Mouse (Mus musculus) urinary bladder, postnatal 10 days (tissue): Measurements from ENCODE around the gene Mesp2.

Experiments
- DNase-seq: peaks from one replicate; pipeline ENCODE4 v3.0.0; 2022; ENCODE audit warnings: low spot score

Gene Mesp2

GRCm38 (mm10) chr7:79808561-79808960 is 2.0 kb upstream of the Mesp2 start:
- DNase-seq, result no peak

- no peak for DNase-seq
Observed at GRCm38 (mm10) chr7:79813409-79813808, 2.9 kb downstream of the Mesp2 start.

- DNase-seq, result no peak
Observed at GRCm38 (mm10) chr7:79818321-79818720, 7.8 kb downstream of the Mesp2 start.

- DNase-seq, result no peak
Observed at GRCm38 (mm10) chr7:79819515-79819914, 9.0 kb downstream of the Mesp2 start.

GRCm38 (mm10) chr7:79819996-79820395 is 9.5 kb downstream of the Mesp2 start:
- DNase-seq, result no peak

GRCm38 (mm10) chr7:79822092-79822695 is 11.7 kb downstream of the Mesp2 start:
- DNase-seq, result no peak

- no peak for DNase-seq
Observed at GRCm38 (mm10) chr7:79828341-79828740, 17.8 kb downstream of the Mesp2 start.

- no peak for DNase-seq
Observed at GRCm38 (mm10) chr7:79831145-79831544, 20.6 kb downstream of the Mesp2 start.

- DNase-seq, result no peak
Observed at GRCm38 (mm10) chr7:79831585-79831984, 21.1 kb downstream of the Mesp2 start.

GRCm38 (mm10) chr7:79832980-79833379 is 22.5 kb downstream of the Mesp2 start:
- DNase-seq, result no peak

- no peak for DNase-seq
Observed at GRCm38 (mm10) chr7:79835196-79835595, 24.7 kb downstream of the Mesp2 start.

GRCm38 (mm10) chr7:79837247-79837646 is 26.7 kb downstream of the Mesp2 start:
- DNase-seq, result no peak

GRCm38 (mm10) chr7:79842163-79842562 is 31.6 kb downstream of the Mesp2 start:
- no peak for DNase-seq

GRCm38 (mm10) chr7:79844090-79844802 is 33.7 kb downstream of the Mesp2 start:
- no peak for DNase-seq

- DNase-seq, result no peak
Observed at GRCm38 (mm10) chr7:79846342-79846741, 35.8 kb downstream of the Mesp2 start.

GRCm38 (mm10) chr7:79847456-79848451 is 37.2 kb downstream of the Mesp2 start:
- no peak for DNase-seq

GRCm38 (mm10) chr7:79856305-79856704 is 45.8 kb downstream of the Mesp2 start:
- DNase-seq, result no peak

- DNase-seq, result no peak
Observed at GRCm38 (mm10) chr7:79858202-79858934, 47.8 kb downstream of the Mesp2 start.

- DNase-seq, result no peak
Observed at GRCm38 (mm10) chr7:79858956-79859630, 48.6 kb downstream of the Mesp2 start.

GRCm38 (mm10) chr7:79860811-79861210 is 50.3 kb downstream of the Mesp2 start, which contains the start of gene Anpep:
Gene Anpep (minus strand): TSS chr7:79861059.
- DNase-seq, result no peak

- DNase-seq, result no peak
Observed at GRCm38 (mm10) chr7:79861794-79862193, 51.3 kb downstream of the Mesp2 start.
